In the genomic region with DNA sequence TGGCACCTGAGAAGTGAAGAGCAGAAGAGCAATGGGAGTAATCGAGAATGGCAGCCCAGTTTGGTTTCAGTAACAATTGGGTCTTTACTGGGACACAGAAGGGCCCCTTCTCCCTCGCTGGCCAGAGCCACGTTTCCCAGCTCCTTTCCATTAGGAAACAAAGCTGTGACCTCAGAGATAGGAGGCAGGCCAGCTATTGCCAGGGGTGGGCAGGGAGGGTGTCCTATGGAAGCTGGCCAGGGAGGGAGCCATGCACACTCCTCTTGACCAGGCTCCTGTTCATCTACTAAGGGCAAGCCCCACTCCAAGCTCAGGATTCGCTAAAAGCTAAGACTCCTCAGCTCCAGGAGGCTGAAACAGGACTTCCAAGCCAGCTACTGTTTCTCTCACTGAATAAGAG, we compare ENCODE assay signal across 10 mouse cellular contexts. TPM values are rescaled to one million over a fixed set of nuclear protein-coding genes. Genes with fewer than 3 reads are reported as not detected.
DNase-seq lines count a peak whose midpoint lies in the region; ATAC-seq lines count a peak whose summit lies in the region.
"Had no signal": no experiment of that assay in that cellular context is flagged by ENCODE, and none has a peak within 500 bp of the region (broad histone marks: within the 10 kb centered on the region; RNA-seq: fewer than 3 reads in every experiment).

No protein-coding gene starts in this region.

- ATAC-seq in kidney, embryonic 15.5 days (replicated peaks; ENCODE audit: low FRiP score): no peak
- ATAC-seq in embryonic facial prominence, embryonic 14.5 days (ENCODE audit: low read depth): no peak
- no peak for ATAC-seq in intestine, embryonic 15.5 days
- no peak for ATAC-seq in neural tube, embryonic 14.5 days (ENCODE audit: low read depth)
- no peak for ATAC-seq in monocyte, adult 5-6 weeks (replicated peaks; ENCODE audit: insufficient number of reproducible peaks, low FRiP score, low TSS enrichment, poor library complexity, severe bottlenecking)

- H3K27ac ChIP-seq in kidney, embryonic 15.5 days: peak overlapping the region; percentile 100
- no peak overlapping the region for H3K27ac ChIP-seq in embryonic facial prominence, embryonic 14.5 days (replicated peaks; ENCODE audit: low read depth, low read length)
- no peak overlapping the region for H3K27ac ChIP-seq in intestine, embryonic 15.5 days
- H3K27ac ChIP-seq in neural tube, embryonic 14.5 days (ENCODE audit: low read depth, low read length): no peak overlapping the region

- peak overlapping the region; percentile 96 for H3K9ac ChIP-seq in kidney, embryonic 15.5 days
- H3K9ac ChIP-seq in embryonic facial prominence, embryonic 14.5 days (ENCODE audit: low read depth, low read length): peak overlapping the region; percentile 97; the same call in 1 of the 2 replicates
- H3K9ac ChIP-seq in intestine, embryonic 15.5 days: no peak overlapping the region
- H3K9ac ChIP-seq in neural tube, embryonic 14.5 days (replicated peaks; ENCODE audit: low read depth, low read length): peak overlapping the region; percentile 99; the same call in 1 of the 2 replicates

- H3K36me3 ChIP-seq in kidney, embryonic 15.5 days: peaks cover 12% of the 10 kb centered on the region
- H3K36me3 ChIP-seq in embryonic facial prominence, embryonic 14.5 days (ENCODE audit: control insufficient read depth, insufficient read depth, low read length): peaks cover 6% of the 10 kb centered on the region
- no peaks in the 10 kb centered on the region for H3K36me3 ChIP-seq in intestine, embryonic 15.5 days
- 0 out of 2 replicates have a peak, but pooled peaks cover 4% of the 10 kb centered on the region for H3K36me3 ChIP-seq in neural tube, embryonic 14.5 days (ENCODE audit: control insufficient read depth, insufficient read depth, low read length)
- H3K36me3 ChIP-seq: G1E had no signal

- H3K4me2 ChIP-seq in kidney, embryonic 15.5 days: peak overlapping the region; percentile 85
- H3K4me2 ChIP-seq in embryonic facial prominence, embryonic 14.5 days (ENCODE audit: low read depth, low read length): peak overlapping the region; percentile 90
- peak overlapping the region; percentile 89 for H3K4me2 ChIP-seq in intestine, embryonic 15.5 days (replicated peaks)
- peak overlapping the region; percentile 97; the same call in 1 of the 2 replicates for H3K4me2 ChIP-seq in neural tube, embryonic 14.5 days (ENCODE audit: low read depth, low read length)

- H3K27me3 ChIP-seq in kidney, embryonic 15.5 days: no peaks in the 10 kb centered on the region
- H3K27me3 ChIP-seq in embryonic facial prominence, embryonic 14.5 days (replicated peaks; ENCODE audit: control insufficient read depth, insufficient read depth, low read length): no peaks in the 10 kb centered on the region
- no peaks in the 10 kb centered on the region for H3K27me3 ChIP-seq in intestine, embryonic 15.5 days (replicated peaks)
- H3K27me3 ChIP-seq in neural tube, embryonic 14.5 days (ENCODE audit: control insufficient read depth, insufficient read depth, low read length): no peaks in the 10 kb centered on the region; the same call in 1 of the 2 replicates

- intact Hi-C loops in gastrocnemius, postnatal 14 days (cut with DNase I; ENCODE audit: low total_unique reads): no loop called here

- H3K4me3 ChIP-seq in kidney, embryonic 15.5 days (replicated peaks): peak overlapping the region; percentile 91
- H3K4me3 ChIP-seq in embryonic facial prominence, embryonic 14.5 days (ENCODE audit: low read depth, low read length): peak overlapping the region; percentile 96
- H3K4me3 ChIP-seq in intestine, embryonic 15.5 days (replicated peaks): 0 out of 2 replicates have a peak overlapping the region, but pooled peaks have one; percentile 90
- no peak overlapping the region for H3K4me3 ChIP-seq in neural tube, embryonic 14.5 days (ENCODE audit: low read depth, low read length)

- WGBS in kidney, embryonic 15.5 days: 15% methylated on average over 4 of the region's 4 CpGs
- 17% methylated on average over 4 of the region's 4 CpGs for WGBS in embryonic facial prominence, embryonic 14.5 days
- 35% methylated on average over 4 of the region's 4 CpGs for WGBS in intestine, embryonic 15.5 days
- 2% methylated on average over 4 of the region's 4 CpGs for WGBS in neural tube, embryonic 14.5 days

- no peaks in the 10 kb centered on the region for H3K9me3 ChIP-seq in kidney, embryonic 15.5 days (replicated peaks)
- no peaks in the 10 kb centered on the region for H3K9me3 ChIP-seq in embryonic facial prominence, embryonic 14.5 days (ENCODE audit: control insufficient read depth, low read length)
- H3K9me3 ChIP-seq in intestine, embryonic 15.5 days: no peaks in the 10 kb centered on the region
- no peaks in the 10 kb centered on the region for H3K9me3 ChIP-seq in neural tube, embryonic 14.5 days (ENCODE audit: control insufficient read depth, low read length)
- H3K9me3 ChIP-seq: G1E had no signal

- DNase-seq in kidney, adult 8-10 months: no peak
- DNase-seq in embryonic facial prominence, embryonic 14.5 days (ENCODE audit: low spot score): no peak
- no peak for DNase-seq in gastrocnemius, postnatal 14 days
- DNase-seq: thymus, postnatal 14 days had no signal

- peaks cover 77% of the 10 kb centered on the region for H3K4me1 ChIP-seq in kidney, embryonic 15.5 days
- peaks cover 24% of the 10 kb centered on the region for H3K4me1 ChIP-seq in embryonic facial prominence, embryonic 14.5 days (ENCODE audit: control insufficient read depth, insufficient read depth, low read length)
- H3K4me1 ChIP-seq in intestine, embryonic 15.5 days (replicated peaks): peaks cover 50% of the 10 kb centered on the region
- H3K4me1 ChIP-seq in neural tube, embryonic 14.5 days (ENCODE audit: control insufficient read depth, insufficient read depth, low read length): peaks cover 26% of the 10 kb centered on the region

RNA-seq across cellular contexts. Expression of gene Sema4c, which starts 1.1 kb away (rescaled TPM):
- polyA plus RNA-seq in kidney, embryonic 15.5 days (2015; fragmentation: Nextera tagmentation; extraction: Ambion mirVana): 19.3 and 23.3 TPM in 2 replicates
- polyA plus RNA-seq in embryonic facial prominence, embryonic 14.5 days (2014; fragmentation: Nextera tagmentation; extraction: Ambion mirVana): 2.3 and 3.8 TPM in 2 replicates
- 10.6 and 11.6 TPM in 2 replicates for polyA plus RNA-seq in intestine, embryonic 15.5 days (2015; fragmentation: Nextera tagmentation; extraction: Ambion mirVana)
- polyA plus RNA-seq in neural tube, embryonic 14.5 days (2014; fragmentation: Nextera tagmentation; extraction: Ambion mirVana): 4.0 and 5.2 TPM in 2 replicates
- total RNA-seq in gastrocnemius, postnatal 14 days (2021): 10 to 100 TPM; 12.1 to 13.1 TPM
- total RNA-seq in monocyte, adult 5-6 weeks (2017): 7.7 to 16.7 TPM (median 7.8 TPM) in 3 replicates
- polyA plus RNA-seq: G1E had no signal

RNA-seq across cellular contexts. Expression of gene Ankrd39, which starts 12.0 kb away (rescaled TPM):
- polyA plus RNA-seq in kidney, embryonic 15.5 days (2015; fragmentation: Nextera tagmentation; extraction: Ambion mirVana): 26.2 and 26.3 TPM in 2 replicates
- polyA plus RNA-seq in embryonic facial prominence, embryonic 14.5 days (2014; fragmentation: Nextera tagmentation; extraction: Ambion mirVana): 19.5 and 20.0 TPM in 2 replicates
- 21.2 and 23.8 TPM in 2 replicates for polyA plus RNA-seq in intestine, embryonic 15.5 days (2015; fragmentation: Nextera tagmentation; extraction: Ambion mirVana)
- polyA plus RNA-seq in neural tube, embryonic 14.5 days (2014; fragmentation: Nextera tagmentation; extraction: Ambion mirVana): 26.6 and 34.5 TPM in 2 replicates
- 1 to 10 TPM; 5.7 to 9.6 TPM for total RNA-seq in gastrocnemius, postnatal 14 days (2021)
- 4.9 to 7.9 TPM (median 7.6 TPM) in 3 replicates for total RNA-seq in monocyte, adult 5-6 weeks (2017)

RNA-seq across cellular contexts. Expression of gene Gm42417, which starts 20.0 kb away (rescaled TPM):
- polyA plus RNA-seq in kidney, embryonic 15.5 days (2015; fragmentation: Nextera tagmentation; extraction: Ambion mirVana): 0.32 and 0.75 TPM in 2 replicates
- polyA plus RNA-seq in embryonic facial prominence, embryonic 14.5 days (2014; fragmentation: Nextera tagmentation; extraction: Ambion mirVana): not detected in 2 replicates
- 0.20 TPM in 1 of 2 replicates, not detected in the other for polyA plus RNA-seq in intestine, embryonic 15.5 days (2015; fragmentation: Nextera tagmentation; extraction: Ambion mirVana)
- 0.32 and 0.62 TPM in 2 replicates for polyA plus RNA-seq in neural tube, embryonic 14.5 days (2014; fragmentation: Nextera tagmentation; extraction: Ambion mirVana)
- total RNA-seq in gastrocnemius, postnatal 14 days (2021): 100 to 1,000 TPM; 440 to 562 TPM
- total RNA-seq in monocyte, adult 5-6 weeks (2017): not detected in 3 replicates
- total RNA-seq: G1E; left cerebral cortex, postnatal 14 days had no signal

RNA-seq across cellular contexts. Expression of gene Ankrd23, which starts 22.6 kb away (rescaled TPM):
- 21.8 and 22.1 TPM in 2 replicates for polyA plus RNA-seq in kidney, embryonic 15.5 days (2015; fragmentation: Nextera tagmentation; extraction: Ambion mirVana)
- 12.3 and 13.2 TPM in 2 replicates for polyA plus RNA-seq in embryonic facial prominence, embryonic 14.5 days (2014; fragmentation: Nextera tagmentation; extraction: Ambion mirVana)
- 12.7 and 14.7 TPM in 2 replicates for polyA plus RNA-seq in intestine, embryonic 15.5 days (2015; fragmentation: Nextera tagmentation; extraction: Ambion mirVana)
- polyA plus RNA-seq in neural tube, embryonic 14.5 days (2014; fragmentation: Nextera tagmentation; extraction: Ambion mirVana): 13.0 and 14.9 TPM in 2 replicates
- total RNA-seq in gastrocnemius, postnatal 14 days (2021): 1,000 to 10,000 TPM; 1,005 to 1,120 TPM
- 9.4 to 21.2 TPM (median 19.1 TPM) in 3 replicates for total RNA-seq in monocyte, adult 5-6 weeks (2017)

RNA-seq across cellular contexts. Expression of gene Cnnm3, which starts 47.6 kb away (rescaled TPM):
- 3.7 and 4.0 TPM in 2 replicates for polyA plus RNA-seq in kidney, embryonic 15.5 days (2015; fragmentation: Nextera tagmentation; extraction: Ambion mirVana)
- 4.8 and 5.1 TPM in 2 replicates for polyA plus RNA-seq in embryonic facial prominence, embryonic 14.5 days (2014; fragmentation: Nextera tagmentation; extraction: Ambion mirVana)
- 2.9 and 3.4 TPM in 2 replicates for polyA plus RNA-seq in intestine, embryonic 15.5 days (2015; fragmentation: Nextera tagmentation; extraction: Ambion mirVana)
- polyA plus RNA-seq in neural tube, embryonic 14.5 days (2014; fragmentation: Nextera tagmentation; extraction: Ambion mirVana): 5.4 and 9.4 TPM in 2 replicates
- 10 to 100 TPM in 1 of 2 experiments, 1 to 10 TPM in 1; 9.3 to 13.3 TPM for total RNA-seq in gastrocnemius, postnatal 14 days (2021)
- 3.9 to 11.4 TPM (median 6.2 TPM) in 3 replicates for total RNA-seq in monocyte, adult 5-6 weeks (2017)
